Mouse (Mus musculus): Measurements from ENCODE around the gene Lhfp. TPM values are rescaled to one million over a fixed set of nuclear protein-coding genes. Genes with fewer than 3 reads are reported as not detected.

The Lhfp gene
- polyA plus RNA-seq, 1 experiment from 2014 or later = 67.6 TPM

GRCm38 (mm10) chr3:53074761-53075160, 33.4 kb downstream of the Lhfp start:
- H3K4me1 ChIP-seq (replicated peaks) = no peaks in the 10 kb centered on the region; the same call in 1 of the 2 replicates
- H3K9ac ChIP-seq = no peak overlapping the region
- H3K9me3 ChIP-seq = no peaks in the 10 kb centered on the region
- no peak for ATAC-seq (ENCODE audit: low FRiP score)
- H3K4me3 ChIP-seq = no peak overlapping the region
- no peaks in the 10 kb centered on the region for H3K27me3 ChIP-seq
- no peaks in the 10 kb centered on the region for H3K36me3 ChIP-seq
- WGBS = 76% methylated on average over 3 of the region's 3 CpGs
- no peak overlapping the region for H3K27ac ChIP-seq
- no peak overlapping the region for H3K4me2 ChIP-seq

- 95% methylated on average over 6 of the region's 6 CpGs for WGBS
- H3K27me3 ChIP-seq = no peaks in the 10 kb centered on the region
- no peak overlapping the region for H3K27ac ChIP-seq
- H3K4me2 ChIP-seq = no peak overlapping the region
- no peak overlapping the region for H3K9ac ChIP-seq
- ATAC-seq (ENCODE audit: low FRiP score) = no peak
- H3K4me3 ChIP-seq = no peak overlapping the region
- no peaks in the 10 kb centered on the region for H3K4me1 ChIP-seq (replicated peaks)
- no peaks in the 10 kb centered on the region for H3K9me3 ChIP-seq
- H3K36me3 ChIP-seq = no peaks in the 10 kb centered on the region
Observed at GRCm38 (mm10) chr3:53080286-53080685, 39.0 kb downstream of the Lhfp start.

DNA sequence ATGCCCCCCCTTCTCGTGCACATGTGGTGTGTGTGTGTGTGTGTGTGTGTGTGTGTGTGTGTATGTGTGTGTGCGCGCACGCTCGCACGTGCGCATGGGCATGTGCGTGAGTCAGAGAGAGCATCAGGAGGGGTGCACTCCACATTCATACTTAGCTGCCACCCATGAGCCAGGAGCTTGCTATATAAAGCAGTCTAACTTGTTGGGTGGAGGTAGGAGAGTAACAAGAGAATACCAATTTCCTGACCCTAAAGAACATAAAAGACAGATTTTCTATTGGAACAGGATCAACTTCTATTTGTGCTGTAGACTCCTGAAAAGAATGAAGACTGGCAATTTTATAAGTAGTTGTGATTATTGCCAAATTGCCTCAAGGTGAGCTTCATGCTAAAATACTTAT, 39.4 kb downstream of the Lhfp start:
- H3K4me2 ChIP-seq = no peak overlapping the region
- no peak for ATAC-seq (ENCODE audit: low FRiP score)
- 98% methylated on average over 8 of the region's 8 CpGs for WGBS
- no peaks in the 10 kb centered on the region for H3K27me3 ChIP-seq
- H3K9me3 ChIP-seq = no peaks in the 10 kb centered on the region
- no peaks in the 10 kb centered on the region for H3K36me3 ChIP-seq
- H3K4me1 ChIP-seq (replicated peaks) = no peaks in the 10 kb centered on the region
- H3K9ac ChIP-seq = no peak overlapping the region
- H3K27ac ChIP-seq = no peak overlapping the region
- no peak overlapping the region for H3K4me3 ChIP-seq

DNA sequence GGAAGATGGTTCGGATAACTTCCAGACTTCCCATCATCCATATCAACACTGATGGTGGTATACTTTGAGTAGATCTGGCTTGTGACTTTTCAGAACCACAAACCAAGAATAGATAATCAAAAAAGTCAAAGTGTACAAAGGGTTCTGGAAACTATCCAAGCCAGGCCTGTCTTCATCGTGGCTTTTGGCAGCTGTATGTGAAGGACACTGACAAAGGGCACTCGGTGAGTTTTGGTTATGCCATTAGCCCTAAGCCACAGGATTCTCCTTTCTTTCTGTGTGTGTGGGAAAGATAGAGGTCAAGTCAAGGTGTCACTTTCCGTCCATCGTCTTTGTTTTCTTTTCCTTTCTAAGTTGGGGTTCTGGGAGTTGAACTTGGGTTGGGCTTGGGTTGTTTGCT, 42.4 kb downstream of the Lhfp start:
- Histone ChIP-seq H3K4me3 (no peak overlapping the region), H3K9ac (no peak overlapping the region), H3K4me1 (replicated peaks) (peaks cover 7% of the 10 kb centered on the region), H3K4me2 (no peak overlapping the region), H3K27me3 (no peaks in the 10 kb centered on the region), H3K36me3 (no peaks in the 10 kb centered on the region), H3K9me3 (no peaks in the 10 kb centered on the region), H3K27ac (no peak overlapping the region)
- WGBS = 86% methylated on average over 5 of the region's 5 CpGs
- no peak for ATAC-seq (ENCODE audit: low FRiP score)

- Histone ChIP-seq H3K4me1 (replicated peaks) (peaks cover 7% of the 10 kb centered on the region), H3K4me3 (no peak overlapping the region), H3K9me3 (no peaks in the 10 kb centered on the region), H3K27me3 (no peaks in the 10 kb centered on the region), H3K27ac (no peak overlapping the region), H3K4me2 (no peak overlapping the region), H3K36me3 (no peaks in the 10 kb centered on the region), H3K9ac (no peak overlapping the region)
- no peak for ATAC-seq (ENCODE audit: low FRiP score)
- 92% methylated on average over 8 of the region's 8 CpGs for WGBS
Observed at GRCm38 (mm10) chr3:53084806-53085205, 43.5 kb downstream of the Lhfp start.

- 83% methylated on average over 7 of the region's 7 CpGs for WGBS
- no peaks in the 10 kb centered on the region for H3K27me3 ChIP-seq
- no peak overlapping the region for H3K27ac ChIP-seq
- no peaks in the 10 kb centered on the region for H3K36me3 ChIP-seq
- H3K9me3 ChIP-seq = no peaks in the 10 kb centered on the region
- H3K9ac ChIP-seq = no peak overlapping the region
- H3K4me1 ChIP-seq (replicated peaks) = peaks cover 16% of the 10 kb centered on the region
- no peak overlapping the region for H3K4me2 ChIP-seq
- H3K4me3 ChIP-seq = no peak overlapping the region
- ATAC-seq (ENCODE audit: low FRiP score) = no peak
Observed at GRCm38 (mm10) chr3:53086481-53087155, 45.3 kb downstream of the Lhfp start.

GRCm38 (mm10) chr3:53087156-53087805, 46.0 kb downstream of the Lhfp start:
- H3K27ac ChIP-seq = no peak overlapping the region
- no peak overlapping the region for H3K9ac ChIP-seq
- 43% methylated on average over 8 of the region's 8 CpGs for WGBS
- no peaks in the 10 kb centered on the region for H3K36me3 ChIP-seq
- no peak overlapping the region for H3K4me3 ChIP-seq
- ATAC-seq (ENCODE audit: low FRiP score) = no peak
- H3K9me3 ChIP-seq = no peaks in the 10 kb centered on the region
- H3K4me1 ChIP-seq (replicated peaks) = peaks cover 16% of the 10 kb centered on the region
- H3K4me2 ChIP-seq = no peak overlapping the region
- no peaks in the 10 kb centered on the region for H3K27me3 ChIP-seq

DNA sequence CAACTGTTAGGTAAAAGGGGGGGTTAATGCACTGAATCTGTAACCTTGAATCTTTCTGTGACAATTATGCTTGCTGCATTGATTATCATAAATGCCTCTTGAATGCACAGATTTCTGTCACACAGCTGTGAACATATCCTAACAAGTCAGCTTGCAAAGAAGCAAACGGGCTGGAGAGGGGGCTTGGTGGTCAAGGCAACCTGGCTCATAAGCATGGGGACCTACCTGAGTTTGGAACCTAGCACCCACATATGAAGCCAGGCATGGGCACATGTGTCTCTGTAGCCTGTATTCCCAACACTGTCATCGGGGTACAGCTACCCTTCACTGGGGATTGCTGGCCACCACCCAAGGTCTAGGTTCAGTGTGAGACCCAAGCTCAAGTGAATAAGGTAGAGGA, 48.6 kb downstream of the Lhfp start:
- Histone ChIP-seq H3K4me2 (no peak overlapping the region), H3K4me1 (replicated peaks) (peaks cover 16% of the 10 kb centered on the region), H3K27ac (no peak overlapping the region), H3K9me3 (no peaks in the 10 kb centered on the region), H3K27me3 (no peaks in the 10 kb centered on the region), H3K9ac (no peak overlapping the region), H3K4me3 (no peak overlapping the region), H3K36me3 (no peaks in the 10 kb centered on the region)
- no peak for ATAC-seq (ENCODE audit: low FRiP score)
- WGBS = 85% methylated on average over 2 of the region's 2 CpGs

GRCm38 (mm10) chr3:53100210-53100609, 58.9 kb downstream of the Lhfp start:
- no peak for ATAC-seq (ENCODE audit: low FRiP score)
- no peaks in the 10 kb centered on the region for H3K36me3 ChIP-seq
- H3K27me3 ChIP-seq = no peaks in the 10 kb centered on the region
- 90% methylated on average over 3 of the region's 3 CpGs for WGBS
- H3K4me1 ChIP-seq (replicated peaks) = peaks cover 29% of the 10 kb centered on the region
- H3K27ac ChIP-seq = no peak overlapping the region
- H3K4me2 ChIP-seq = no peak overlapping the region
- no peak overlapping the region for H3K4me3 ChIP-seq
- H3K9ac ChIP-seq = no peak overlapping the region
- no peaks in the 10 kb centered on the region for H3K9me3 ChIP-seq

GRCm38 (mm10) chr3:53100803-53101202, 59.5 kb downstream of the Lhfp start:
- Histone ChIP-seq H3K27ac (no peak overlapping the region), H3K9me3 (no peaks in the 10 kb centered on the region), H3K4me2 (no peak overlapping the region), H3K4me1 (replicated peaks) (peaks cover 29% of the 10 kb centered on the region), H3K27me3 (no peaks in the 10 kb centered on the region), H3K4me3 (no peak overlapping the region), H3K9ac (no peak overlapping the region), H3K36me3 (no peaks in the 10 kb centered on the region)
- 54% methylated on average over 6 of the region's 6 CpGs for WGBS
- ATAC-seq (ENCODE audit: low FRiP score) = no peak

GRCm38 (mm10) chr3:53101711-53102110, 60.4 kb downstream of the Lhfp start:
- H3K36me3 ChIP-seq = no peaks in the 10 kb centered on the region
- no peak overlapping the region for H3K4me3 ChIP-seq
- ATAC-seq (ENCODE audit: low FRiP score) = no peak
- WGBS = 67% methylated on average over 6 of the region's 6 CpGs
- H3K9me3 ChIP-seq = no peaks in the 10 kb centered on the region
- H3K9ac ChIP-seq = no peak overlapping the region
- H3K27me3 ChIP-seq = no peaks in the 10 kb centered on the region
- H3K27ac ChIP-seq = no peak overlapping the region
- H3K4me1 ChIP-seq (replicated peaks) = peaks cover 29% of the 10 kb centered on the region
- H3K4me2 ChIP-seq = no peak overlapping the region

DNA sequence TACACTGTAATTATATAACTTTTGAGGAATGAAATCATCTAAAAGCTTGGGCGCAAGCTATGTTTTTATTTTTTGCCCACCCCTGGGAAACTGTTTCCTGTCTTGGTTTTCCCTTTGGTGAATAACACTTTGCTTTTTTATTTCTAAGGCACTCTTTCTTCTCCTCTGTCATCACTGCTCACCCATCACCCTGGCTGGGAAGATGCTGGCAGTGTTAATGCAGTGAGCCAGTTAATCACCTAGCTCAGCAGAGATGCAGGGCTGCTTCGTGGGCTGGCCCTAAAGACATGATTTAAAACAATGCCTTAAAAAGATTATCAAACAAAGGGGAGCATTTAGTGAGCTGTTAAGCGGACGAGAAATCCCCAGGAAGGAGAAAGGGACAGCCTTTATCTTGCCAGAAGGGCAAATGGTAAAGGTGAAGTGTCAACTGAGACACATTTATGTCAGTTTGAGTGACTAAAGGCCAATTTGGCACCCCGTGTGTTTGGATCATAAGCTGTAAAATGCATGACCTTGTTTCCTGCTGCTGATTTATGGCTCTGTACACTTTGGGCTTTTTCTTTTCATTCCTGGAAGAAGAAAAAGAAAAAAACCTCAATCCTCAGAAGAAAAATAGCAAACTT, 60.9 kb downstream of the Lhfp start:
- 22% methylated on average over 5 of the region's 5 CpGs for WGBS
- no peaks in the 10 kb centered on the region for H3K27me3 ChIP-seq
- H3K4me2 ChIP-seq = no peak overlapping the region
- H3K4me1 ChIP-seq (replicated peaks) = peaks cover 29% of the 10 kb centered on the region
- peak overlapping the region; percentile 24; the same call in 1 of the 2 replicates for H3K27ac ChIP-seq
- ATAC-seq (ENCODE audit: low FRiP score) = no peak
- H3K9me3 ChIP-seq = no peaks in the 10 kb centered on the region
- H3K9ac ChIP-seq = no peak overlapping the region
- H3K4me3 ChIP-seq = no peak overlapping the region
- no peaks in the 10 kb centered on the region for H3K36me3 ChIP-seq

DNA sequence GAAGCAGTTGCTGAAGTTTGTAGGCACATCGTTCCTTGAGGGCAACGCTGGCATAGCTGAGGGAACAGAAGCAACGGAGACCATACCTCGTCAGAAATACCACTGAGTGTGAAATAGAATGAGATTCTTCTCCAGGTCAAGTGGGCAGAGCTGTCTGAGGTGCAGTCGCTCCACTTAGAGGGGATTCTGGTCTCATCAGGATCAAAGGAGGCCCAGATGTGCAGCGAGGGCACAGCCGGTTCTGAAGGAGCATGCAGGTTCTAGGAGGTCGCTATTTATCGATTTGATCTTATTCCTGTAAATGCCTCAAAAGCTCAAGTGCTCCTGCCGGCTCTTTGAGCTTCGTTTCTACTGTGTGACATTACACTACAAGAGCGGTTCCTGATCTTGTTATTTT, 61.4 kb downstream of the Lhfp start:
- Histone ChIP-seq H3K27ac (0 out of 2 replicates have a peak overlapping the region, but pooled peaks have one; percentile 24), H3K9me3 (no peaks in the 10 kb centered on the region), H3K27me3 (no peaks in the 10 kb centered on the region), H3K36me3 (no peaks in the 10 kb centered on the region), H3K4me2 (no peak overlapping the region), H3K4me3 (no peak overlapping the region), H3K9ac (no peak overlapping the region), H3K4me1 (replicated peaks) (peaks cover 29% of the 10 kb centered on the region)
- ATAC-seq (ENCODE audit: low FRiP score) = no peak
- WGBS = 36% methylated on average over 12 of the region's 12 CpGs
